Comparison of ENCODE assay signal across 8 mouse cellular contexts in genomic region chr15:97812126-97812525, GRCm38 (mm10). TPM values are rescaled to one million over a fixed set of nuclear protein-coding genes. Genes with fewer than 3 reads are reported as not detected.
DNase-seq lines count a peak whose midpoint lies in the region; ATAC-seq and TF ChIP-seq lines count a peak whose summit lies in the region.

No protein-coding gene starts in this region.

- peak; percentile 62 to 70 for DNase-seq in lung, adult 18-20 months
- no peak for DNase-seq in lung, adult 2 months
- DNase-seq in layer of hippocampus, adult 8-10 months (ENCODE audit: low spot score in 2 of 2) = peak; percentile 83 to 88
- DNase-seq in spleen, adult 18-20 months = no peak
- no peak for DNase-seq in thymus, adult 2 months

- WGBS in lung, adult 2 months = 16% methylated on average over 6 of the region's 6 CpGs
- 88% methylated on average over 6 of the region's 6 CpGs for WGBS in forebrain, embryonic 12.5 days
- 47% methylated on average over 6 of the region's 6 CpGs for WGBS in heart, embryonic 15.5 days
- WGBS in midbrain, embryonic 13.5 days = 72% methylated on average over 6 of the region's 6 CpGs
- 76% methylated on average over 6 of the region's 6 CpGs for WGBS in thymus, adult 2 months

- peaks cover 53% of the 10 kb centered on the region for H3K4me1 ChIP-seq in lung, adult 2 months (ENCODE audit: control insufficient read depth, insufficient read depth, low read length)
- H3K4me1 ChIP-seq in forebrain, embryonic 12.5 days = peaks cover 25% of the 10 kb centered on the region
- peaks cover 47% of the 10 kb centered on the region for H3K4me1 ChIP-seq in heart, embryonic 15.5 days (replicated peaks)
- H3K4me1 ChIP-seq in midbrain, embryonic 13.5 days (replicated peaks) = peaks cover 31% of the 10 kb centered on the region
- peaks cover 29% of the 10 kb centered on the region for H3K4me1 ChIP-seq in thymus, adult 2 months (replicated peaks; ENCODE audit: control insufficient read depth, insufficient read depth, low read length)

- no peak for TF ChIP-seq POLR2A in lung, adult 2 months (IDR thresholded peaks at IDR 0.05; ENCODE audit: borderline replicate concordance, extremely low read depth, low read depth, low read length)
- TF ChIP-seq POLR2A in thymus, adult 2 months (IDR thresholded peaks at IDR 0.05; ENCODE audit: control insufficient read depth, extremely low read depth, insufficient read depth, low read length, poor library complexity) = no peak

- H3K9me3 ChIP-seq in forebrain, embryonic 12.5 days = no peaks in the 10 kb centered on the region
- H3K9me3 ChIP-seq in heart, embryonic 15.5 days (replicated peaks) = no peaks in the 10 kb centered on the region
- no peaks in the 10 kb centered on the region for H3K9me3 ChIP-seq in midbrain, embryonic 13.5 days

- H3K4me3 ChIP-seq in lung, adult 2 months (replicated peaks; ENCODE audit: extremely low read depth, low read depth, low read length) = no peak overlapping the region
- no peak overlapping the region for H3K4me3 ChIP-seq in forebrain, embryonic 12.5 days (replicated peaks)
- no peak overlapping the region for H3K4me3 ChIP-seq in heart, embryonic 15.5 days
- no peak overlapping the region for H3K4me3 ChIP-seq in midbrain, embryonic 13.5 days (replicated peaks)
- H3K4me3 ChIP-seq in thymus, adult 2 months (ENCODE audit: control insufficient read depth, insufficient read depth, low read length) = no peak overlapping the region

- H3K27ac ChIP-seq in forebrain, embryonic 12.5 days = peak overlapping the region; percentile 36; the same call in 1 of the 2 replicates
- H3K27ac ChIP-seq in heart, embryonic 15.5 days = peak overlapping the region; percentile 60
- 0 out of 2 replicates have a peak overlapping the region, but pooled peaks have one; percentile 19 for H3K27ac ChIP-seq in midbrain, embryonic 13.5 days
- H3K27ac ChIP-seq in thymus, adult 2 months (ENCODE audit: control insufficient read depth, insufficient read depth, low read length) = no peak overlapping the region

- no peaks in the 10 kb centered on the region for H3K27me3 ChIP-seq in forebrain, embryonic 12.5 days
- no peaks in the 10 kb centered on the region for H3K27me3 ChIP-seq in heart, embryonic 15.5 days
- no peaks in the 10 kb centered on the region for H3K27me3 ChIP-seq in midbrain, embryonic 13.5 days
- no peaks in the 10 kb centered on the region for H3K27me3 ChIP-seq in thymus, adult 2 months (ENCODE audit: control insufficient read depth, insufficient read depth, low read length)

- TF ChIP-seq CTCF in lung, adult 2 months (IDR thresholded peaks at IDR 0.05; ENCODE audit: insufficient read depth, low read length) = no peak
- TF ChIP-seq CTCF in thymus, adult 2 months (IDR thresholded peaks at IDR 0.05; ENCODE audit: borderline replicate concordance, control insufficient read depth, extremely low read depth, insufficient read depth, low read length, poor library complexity) = no peak

- H3K36me3 ChIP-seq in forebrain, embryonic 12.5 days (replicated peaks) = peaks cover 37% of the 10 kb centered on the region
- peaks cover 35% of the 10 kb centered on the region for H3K36me3 ChIP-seq in heart, embryonic 15.5 days
- peaks cover 44% of the 10 kb centered on the region for H3K36me3 ChIP-seq in midbrain, embryonic 13.5 days
- H3K36me3 ChIP-seq in thymus, adult 2 months (ENCODE audit: control insufficient read depth, insufficient read depth, low read length) = peaks cover 64% of the 10 kb centered on the region

- no peak for ATAC-seq in forebrain, embryonic 12.5 days (ENCODE audit: low FRiP score)
- peak; percentile 68 for ATAC-seq in heart, embryonic 15.5 days (replicated peaks; ENCODE audit: insufficient number of reproducible peaks, insufficient read depth, low FRiP score, low read depth)
- ATAC-seq in midbrain, embryonic 13.5 days = peak; percentile 41; the same call in 1 of the 2 replicates

- H3K9ac ChIP-seq in forebrain, embryonic 12.5 days = no peak overlapping the region
- no peak overlapping the region for H3K9ac ChIP-seq in heart, embryonic 15.5 days
- peak overlapping the region; percentile 23; the same call in 1 of the 2 replicates for H3K9ac ChIP-seq in midbrain, embryonic 13.5 days (replicated peaks)

- H3K4me2 ChIP-seq in forebrain, embryonic 12.5 days = no peak overlapping the region
- no peak overlapping the region; the same call in 1 of the 2 replicates for H3K4me2 ChIP-seq in heart, embryonic 15.5 days
- no peak overlapping the region for H3K4me2 ChIP-seq in midbrain, embryonic 13.5 days (replicated peaks)

RNA-seq across cellular contexts. Expression of gene Hdac7, which starts 32.2 kb away (rescaled TPM):
- 254 and 294 TPM in 2 replicates for polyA plus RNA-seq in lung, adult 2 months (2012; rRNA removed)
- polyA plus RNA-seq in forebrain, embryonic 12.5 days (2016; fragmentation: Nextera tagmentation; extraction: Ambion mirVana) = 23.7 and 24.1 TPM in 2 replicates
- 20.4 and 34.5 TPM in 2 replicates for polyA plus RNA-seq in heart, embryonic 15.5 days (2015; fragmentation: Nextera tagmentation; extraction: Ambion mirVana)
- 10 to 100 TPM; 28.0 to 41.5 (median 34.1) TPM for total RNA-seq in layer of hippocampus, adult 8-10 months (2022)
- 29.8 and 31.4 TPM in 2 replicates for polyA plus RNA-seq in midbrain, embryonic 13.5 days (2015; fragmentation: Nextera tagmentation; extraction: Ambion mirVana)
- 827 and 963 TPM in 2 replicates for polyA plus RNA-seq in thymus, adult 2 months (2012; rRNA removed)

RNA-seq across cellular contexts. Expression of gene Slc48a1, which starts 33.8 kb away (rescaled TPM):
- polyA plus RNA-seq in lung, adult 2 months (2012; rRNA removed) = 158 and 174 TPM in 2 replicates
- polyA plus RNA-seq in forebrain, embryonic 12.5 days (2016; fragmentation: Nextera tagmentation; extraction: Ambion mirVana) = 36.6 and 38.1 TPM in 2 replicates
- polyA plus RNA-seq in heart, embryonic 15.5 days (2015; fragmentation: Nextera tagmentation; extraction: Ambion mirVana) = 64.3 and 76.8 TPM in 2 replicates
- 100 to 1,000 TPM; 131 to 151 (median 146) TPM for total RNA-seq in layer of hippocampus, adult 8-10 months (2022)
- 48.0 and 59.8 TPM in 2 replicates for polyA plus RNA-seq in midbrain, embryonic 13.5 days (2015; fragmentation: Nextera tagmentation; extraction: Ambion mirVana)
- polyA plus RNA-seq in thymus, adult 2 months (2012; rRNA removed) = 62.1 and 62.8 TPM in 2 replicates

RNA-seq across cellular contexts. Expression of gene Rapgef3, which starts 44.4 kb away (rescaled TPM):
- polyA plus RNA-seq in lung, adult 2 months (2012; rRNA removed) = 94.2 and 133 TPM in 2 replicates
- 6.2 and 6.3 TPM in 2 replicates for polyA plus RNA-seq in forebrain, embryonic 12.5 days (2016; fragmentation: Nextera tagmentation; extraction: Ambion mirVana)
- polyA plus RNA-seq in heart, embryonic 15.5 days (2015; fragmentation: Nextera tagmentation; extraction: Ambion mirVana) = 20.0 and 24.0 TPM in 2 replicates
- total RNA-seq in layer of hippocampus, adult 8-10 months (2022) = 10 to 100 TPM; 52.2 to 70.6 (median 55.7) TPM
- polyA plus RNA-seq in midbrain, embryonic 13.5 days (2015; fragmentation: Nextera tagmentation; extraction: Ambion mirVana) = 7.2 and 9.0 TPM in 2 replicates
- 276 and 278 TPM in 2 replicates for polyA plus RNA-seq in thymus, adult 2 months (2012; rRNA removed)

Comparison
In these comparisons a context has a peak if more than half of its experiments do, and no peak if none do; other contexts are left out.
1. DNase-seq: peak in lung, adult 18-20 months (2 of 2) and layer of hippocampus, adult 8-10 months (2 of 2); none in lung, adult 2 months (single experiment), spleen, adult 18-20 months (0 of 2) and thymus, adult 2 months (single experiment).